Mouse (Mus musculus) neural tube, embryonic 11.5 days (tissue): ENCODE results near the gene Creb3. TPM values are rescaled to one million over a fixed set of nuclear protein-coding genes. Genes with fewer than 3 reads are reported as not detected.
"Not testable (repeated sequence)": the region's sequence is repeated elsewhere in the genome, so short reads cannot be mapped to it uniquely, and the experiment has no call there.

Source experiments
- ATAC-seq: fragments of 200-750 bp; cut with Nextera tagmentation; 2 replicates; pipeline ENCODE4 v1.8.0; 2017; ENCODE audit warnings: moderate number of reproducible peaks, mild to moderate bottlenecking, moderate TSS enrichment, moderate library complexity; ENCODE audit not compliant: insufficient read depth, low FRiP score, low TSS enrichment
- DNase-seq: peaks from one replicate; pipeline ENCODE4 v3.0.0-alpha.2; 2015; ENCODE audit warnings: low spot score
- H3K27ac ChIP-seq: fragments of 300-500 bp; sonication (generic); 2 replicates; pipeline ENCODE4 v1.5.1; 2014; ENCODE audit warnings: low read depth, mild to moderate bottlenecking, low read length
- H3K27me3 ChIP-seq: fragments of 300-500 bp; sonication (generic); 2 replicates; pipeline ENCODE4 v1.6.1; 2014; ENCODE audit warnings: mild to moderate bottlenecking, low read length, mixed read lengths; ENCODE audit not compliant: control insufficient read depth, insufficient read depth
- H3K36me3 ChIP-seq: fragments of 300-500 bp; sonication (generic); 2 replicates; pipeline ENCODE4 v1.6.1; 2014; ENCODE audit warnings: mild to moderate bottlenecking, low read length, moderate library complexity, mixed read lengths; ENCODE audit not compliant: control insufficient read depth, insufficient read depth
- H3K4me1 ChIP-seq: fragments of 300-500 bp; sonication (generic); 2 replicates; pipeline ENCODE4 v1.6.1; 2014; ENCODE audit warnings: low read length, mixed read lengths; ENCODE audit not compliant: control insufficient read depth, insufficient read depth
- H3K4me2 ChIP-seq: fragments of 300-500 bp; sonication (generic); 2 replicates; pipeline ENCODE4 v1.6.1; 2014; ENCODE audit warnings: low read depth, mild to moderate bottlenecking, moderate library complexity
- H3K4me3 ChIP-seq: fragments of 300-500 bp; sonication (generic); 2 replicates; pipeline ENCODE4 v1.5.1; 2014; ENCODE audit warnings: low read depth, low read length
- H3K9ac ChIP-seq: fragments of 300-500 bp; sonication (generic); 2 replicates; pipeline ENCODE4 v1.6.1; 2014; ENCODE audit warnings: mild to moderate bottlenecking, low read length
- H3K9me3 ChIP-seq: fragments of 300-500 bp; sonication (generic); 2 replicates; pipeline ENCODE4 v1.6.1; 2016; ENCODE audit warnings: low read length; ENCODE audit not compliant: control insufficient read depth
- WGBS: fragments of 180-500 bp; shearing (Covaris S2); extraction: QIAGEN DNeasy Blood & Tissue Kit; methylation state at CpG from one replicate; pipeline ENCODE4 v1.1.7; 2014; 5-methylcytosine and 5-hydroxymethylcytosine counted together
- polyA plus RNA-seq: library from polyadenylated mRNA; unstranded; fragments of >200 nt; fragmentation: Nextera tagmentation; extraction: Ambion mirVana; gene quantifications from 2 replicates; pipeline ENCODE4 v1.2.1, GENCODE M21; 2014

Gene Creb3
- polyA plus RNA-seq, 1 experiment from 2014 or later = 62.5 TPM

GRCm38 (mm10) chr4:43596597-43596996 lies 34.5 kb downstream of the Creb3 start:
- not testable (repeated sequence) for H3K4me1 ChIP-seq, H3K4me2 ChIP-seq, H3K9me3 ChIP-seq, H3K4me3 ChIP-seq, H3K9ac ChIP-seq, H3K36me3 ChIP-seq, DNase-seq, ATAC-seq, H3K27me3 ChIP-seq, H3K27ac ChIP-seq
- 87% methylated on average over 2 of the region's 2 CpGs for WGBS

- Histone ChIP-seq H3K27me3 (no peaks in the 10 kb centered on the region), H3K9me3 (no peaks in the 10 kb centered on the region), H3K4me3 (no peak overlapping the region), H3K9ac (no peak overlapping the region), H3K27ac (no peak overlapping the region), H3K4me1 (no peaks in the 10 kb centered on the region), H3K36me3 (no peaks in the 10 kb centered on the region), H3K4me2 (no peak overlapping the region)
- DNase-seq (no peak), ATAC-seq (no peak)
- 85% methylated on average over 4 of the region's 4 CpGs for WGBS
Observed at GRCm38 (mm10) chr4:43598200-43598599, 36.1 kb downstream of the Creb3 start.

GRCm38 (mm10) chr4:43598650-43599380 lies 36.7 kb downstream of the Creb3 start:
- no peak overlapping the region for H3K9ac ChIP-seq
- ATAC-seq = no peak
- H3K36me3 ChIP-seq = no peaks in the 10 kb centered on the region
- no peaks in the 10 kb centered on the region for H3K4me1 ChIP-seq
- no peaks in the 10 kb centered on the region for H3K27me3 ChIP-seq
- no peak overlapping the region for H3K27ac ChIP-seq
- no peaks in the 10 kb centered on the region for H3K9me3 ChIP-seq
- H3K4me2 ChIP-seq = no peak overlapping the region
- no peak overlapping the region for H3K4me3 ChIP-seq
- 84% methylated on average over 7 of the region's 7 CpGs for WGBS
- no peak for DNase-seq

- H3K9me3 ChIP-seq = no peaks in the 10 kb centered on the region
- H3K36me3 ChIP-seq = no peaks in the 10 kb centered on the region
- no peak overlapping the region for H3K9ac ChIP-seq
- H3K27ac ChIP-seq = no peak overlapping the region
- H3K4me3 ChIP-seq = no peak overlapping the region
- ATAC-seq (no peak), DNase-seq (no peak)
- no peaks in the 10 kb centered on the region for H3K4me1 ChIP-seq
- 85% methylated on average over 9 of the region's 9 CpGs for WGBS
- H3K27me3 ChIP-seq = no peaks in the 10 kb centered on the region
- no peak overlapping the region for H3K4me2 ChIP-seq
Observed at GRCm38 (mm10) chr4:43600195-43600934, 38.2 kb downstream of the Creb3 start.

GRCm38 (mm10) chr4:43604099-43604498 lies 42.0 kb downstream of the Creb3 start:
- H3K9me3 ChIP-seq = no peaks in the 10 kb centered on the region
- H3K27ac ChIP-seq = no peak overlapping the region
- H3K4me2 ChIP-seq = no peak overlapping the region
- H3K4me3 ChIP-seq = no peak overlapping the region
- H3K4me1 ChIP-seq = no peaks in the 10 kb centered on the region
- no peak overlapping the region for H3K9ac ChIP-seq
- no peaks in the 10 kb centered on the region for H3K27me3 ChIP-seq
- no peaks in the 10 kb centered on the region for H3K36me3 ChIP-seq
- DNase-seq (no peak), ATAC-seq (no peak)
- WGBS = 63% methylated on average over 3 of the region's 3 CpGs

- ATAC-seq (no peak), DNase-seq (no peak)
- Histone ChIP-seq H3K4me2 (no peak overlapping the region), H3K27ac (no peak overlapping the region), H3K4me1 (no peaks in the 10 kb centered on the region), H3K36me3 (no peaks in the 10 kb centered on the region), H3K27me3 (no peaks in the 10 kb centered on the region), H3K4me3 (no peak overlapping the region), H3K9me3 (no peaks in the 10 kb centered on the region), H3K9ac (no peak overlapping the region)
- whole genome bisulfite sequencing = 80% methylated on average over 9 of the region's 9 CpGs
Observed at GRCm38 (mm10) chr4:43604751-43605685, 42.9 kb downstream of the Creb3 start.

GRCm38 (mm10) chr4:43612534-43612933 lies 50.4 kb downstream of the Creb3 start:
- no peak overlapping the region for H3K9ac ChIP-seq
- H3K4me3 ChIP-seq = no peak overlapping the region
- DNase-seq (no peak), ATAC-seq (no peak)
- no peak overlapping the region for H3K27ac ChIP-seq
- no peaks in the 10 kb centered on the region for H3K36me3 ChIP-seq
- no peaks in the 10 kb centered on the region for H3K27me3 ChIP-seq
- no peaks in the 10 kb centered on the region for H3K9me3 ChIP-seq
- no peak overlapping the region for H3K4me2 ChIP-seq
- no peaks in the 10 kb centered on the region for H3K4me1 ChIP-seq
- 79% methylated on average over 10 of the region's 10 CpGs for WGBS

GRCm38 (mm10) chr4:43613060-43613730 lies 51.1 kb downstream of the Creb3 start:
- no peak overlapping the region for H3K4me3 ChIP-seq
- H3K27ac ChIP-seq = no peak overlapping the region
- DNase-seq (no peak), ATAC-seq (no peak)
- WGBS = 66% methylated on average over 3 of the region's 3 CpGs
- no peaks in the 10 kb centered on the region for H3K4me1 ChIP-seq
- no peaks in the 10 kb centered on the region for H3K9me3 ChIP-seq
- no peak overlapping the region for H3K9ac ChIP-seq
- H3K4me2 ChIP-seq = no peak overlapping the region
- H3K36me3 ChIP-seq = no peaks in the 10 kb centered on the region
- no peaks in the 10 kb centered on the region for H3K27me3 ChIP-seq
